Comparison of ENCODE assay signal across 13 mouse cellular contexts in the genomic region with DNA sequence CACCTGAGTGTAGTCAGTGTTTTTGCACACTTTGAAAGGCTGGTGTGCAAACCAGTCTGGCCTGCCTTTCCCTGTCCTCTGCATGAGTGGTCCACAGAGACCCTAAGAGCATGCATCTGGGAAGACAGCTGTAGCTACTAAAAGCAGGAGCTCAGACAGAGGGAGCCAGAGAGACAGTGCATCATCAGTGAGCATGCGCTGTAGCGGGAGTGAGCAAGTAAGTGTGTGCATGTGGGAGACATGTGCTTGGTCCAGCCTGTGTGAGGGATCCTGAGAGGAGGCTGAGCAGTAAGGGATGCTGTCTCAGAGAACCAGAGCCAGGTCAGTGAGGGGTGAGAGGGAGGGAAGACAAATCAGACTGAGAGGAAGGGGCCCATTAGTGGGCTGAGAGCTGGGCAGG. TPM values are rescaled to one million over a fixed set of nuclear protein-coding genes. Genes with fewer than 3 reads are reported as not detected.
A peak's percentile ranks its signal among the peaks of the same experiment; 100 is the strongest.
DNase-seq lines count a peak whose midpoint lies in the region; ATAC-seq lines count a peak whose summit lies in the region.
"Had no signal": no experiment of that assay in that cellular context is flagged by ENCODE, and none has a peak within 500 bp of the region (broad histone marks: within the 10 kb centered on the region; RNA-seq: fewer than 3 reads in every experiment).

No protein-coding gene starts in this region.

- H3K9ac ChIP-seq in kidney, embryonic 14.5 days (ENCODE audit: low read depth, low read length), result no peak overlapping the region
- H3K9ac ChIP-seq in neural tube, embryonic 11.5 days (ENCODE audit: low read length), result no peak overlapping the region
- H3K9ac ChIP-seq in neural tube, embryonic 15.5 days (replicated peaks), result no peak overlapping the region
- H3K9ac ChIP-seq in embryonic facial prominence, embryonic 11.5 days (replicated peaks; ENCODE audit: low read length), result no peak overlapping the region
- H3K9ac ChIP-seq: heart, embryonic 13.5 days; liver, postnatal 0 days had no signal

- peaks cover 20% of the 10 kb centered on the region for H3K4me1 ChIP-seq in kidney, embryonic 14.5 days (ENCODE audit: control insufficient read depth, insufficient read depth, low read length)
- H3K4me1 ChIP-seq in neural tube, embryonic 11.5 days (ENCODE audit: control insufficient read depth, insufficient read depth, low read length), result peaks cover 11% of the 10 kb centered on the region
- peaks cover 48% of the 10 kb centered on the region for H3K4me1 ChIP-seq in neural tube, embryonic 15.5 days
- H3K4me1 ChIP-seq in embryonic facial prominence, embryonic 11.5 days (ENCODE audit: control insufficient read depth, insufficient read depth, low read length), result no peaks in the 10 kb centered on the region

- 65% methylated on average over 2 of the region's 2 CpGs for WGBS in kidney, embryonic 14.5 days
- WGBS in neural tube, embryonic 11.5 days, result 68% methylated on average over 2 of the region's 2 CpGs
- WGBS in neural tube, embryonic 15.5 days, result 40% methylated on average over 2 of the region's 2 CpGs
- WGBS in embryonic facial prominence, embryonic 11.5 days, result 56% methylated on average over 2 of the region's 2 CpGs

- no peaks in the 10 kb centered on the region for H3K27me3 ChIP-seq in kidney, embryonic 14.5 days (ENCODE audit: control insufficient read depth, insufficient read depth, low read length)
- no peaks in the 10 kb centered on the region for H3K27me3 ChIP-seq in neural tube, embryonic 11.5 days (ENCODE audit: control insufficient read depth, insufficient read depth, low read length)
- H3K27me3 ChIP-seq in neural tube, embryonic 15.5 days (replicated peaks), result no peaks in the 10 kb centered on the region
- no peaks in the 10 kb centered on the region for H3K27me3 ChIP-seq in embryonic facial prominence, embryonic 11.5 days (ENCODE audit: control insufficient read depth, insufficient read depth, low read length)
- H3K27me3 ChIP-seq: CH12.LX had no signal

- H3K4me3 ChIP-seq in kidney, embryonic 14.5 days (ENCODE audit: low read length), result no peak overlapping the region
- no peak overlapping the region for H3K4me3 ChIP-seq in neural tube, embryonic 11.5 days (ENCODE audit: low read depth, low read length)
- no peak overlapping the region for H3K4me3 ChIP-seq in neural tube, embryonic 15.5 days (replicated peaks)
- H3K4me3 ChIP-seq in embryonic facial prominence, embryonic 11.5 days (ENCODE audit: low read depth, low read length), result no peak overlapping the region
- H3K4me3 ChIP-seq: erythroblast, embryonic 14.5 days; heart, embryonic 13.5 days had no signal

- DNase-seq in kidney, adult 9 months, result no peak
- DNase-seq in neural tube, embryonic 11.5 days (ENCODE audit: low spot score), result peak; percentile 43
- peak; percentile 59 for DNase-seq in embryonic facial prominence, embryonic 11.5 days (ENCODE audit: low spot score)
- DNase-seq in adrenal gland, postnatal 10 days, result no peak
- no peak for DNase-seq in frontal cortex, postnatal 25 days (ENCODE audit: low spot score in 2 of 2)
- DNase-seq: cerebellum, adult 9-11 months; gastrocnemius, postnatal 36 days; liver, postnatal 0 days had no signal

- H3K9me3 ChIP-seq in kidney, embryonic 14.5 days (ENCODE audit: control insufficient read depth, low read length), result no peaks in the 10 kb centered on the region
- no peaks in the 10 kb centered on the region for H3K9me3 ChIP-seq in neural tube, embryonic 11.5 days (ENCODE audit: control insufficient read depth, low read length)
- no peaks in the 10 kb centered on the region for H3K9me3 ChIP-seq in neural tube, embryonic 15.5 days (replicated peaks)
- no peaks in the 10 kb centered on the region for H3K9me3 ChIP-seq in embryonic facial prominence, embryonic 11.5 days (replicated peaks; ENCODE audit: control insufficient read depth, low read length)
- H3K9me3 ChIP-seq: heart, embryonic 13.5 days had no signal

- H3K4me2 ChIP-seq in kidney, embryonic 14.5 days (replicated peaks; ENCODE audit: low read depth, low read length), result no peak overlapping the region
- no peak overlapping the region for H3K4me2 ChIP-seq in neural tube, embryonic 11.5 days (ENCODE audit: low read depth)
- no peak overlapping the region for H3K4me2 ChIP-seq in neural tube, embryonic 15.5 days
- no peak overlapping the region for H3K4me2 ChIP-seq in embryonic facial prominence, embryonic 11.5 days (ENCODE audit: low read depth, low read length)
- H3K4me2 ChIP-seq: heart, embryonic 13.5 days had no signal

- H3K27ac ChIP-seq in kidney, embryonic 14.5 days (ENCODE audit: low read depth, low read length), result no peak overlapping the region
- 0 out of 2 replicates have a peak overlapping the region, but pooled peaks have one; percentile 4 for H3K27ac ChIP-seq in neural tube, embryonic 11.5 days (ENCODE audit: low read depth, low read length)
- no peak overlapping the region for H3K27ac ChIP-seq in neural tube, embryonic 15.5 days (replicated peaks)
- H3K27ac ChIP-seq in embryonic facial prominence, embryonic 11.5 days (replicated peaks; ENCODE audit: low read depth, low read length), result no peak overlapping the region
- H3K27ac ChIP-seq: heart, embryonic 13.5 days had no signal

- H3K36me3 ChIP-seq in kidney, embryonic 14.5 days (ENCODE audit: control insufficient read depth, insufficient read depth, low read length), result no peaks in the 10 kb centered on the region
- no peaks in the 10 kb centered on the region for H3K36me3 ChIP-seq in neural tube, embryonic 11.5 days (ENCODE audit: control insufficient read depth, insufficient read depth, low read length)
- 0 out of 2 replicates have a peak, but pooled peaks cover 3% of the 10 kb centered on the region for H3K36me3 ChIP-seq in neural tube, embryonic 15.5 days
- H3K36me3 ChIP-seq in embryonic facial prominence, embryonic 11.5 days (replicated peaks; ENCODE audit: control insufficient read depth, insufficient read depth, low read depth, low read length), result no peaks in the 10 kb centered on the region
- H3K36me3 ChIP-seq: heart, embryonic 13.5 days had no signal

- peak; percentile 20; the same call in 1 of the 2 replicates for ATAC-seq in kidney, embryonic 14.5 days (ENCODE audit: low FRiP score, low TSS enrichment)
- ATAC-seq in neural tube, embryonic 11.5 days (ENCODE audit: insufficient read depth, low FRiP score, low TSS enrichment), result no peak; the same call in 1 of the 2 replicates
- ATAC-seq in neural tube, embryonic 15.5 days (ENCODE audit: low FRiP score), result no peak
- peak; percentile 36; the same call in 1 of the 2 replicates for ATAC-seq in embryonic facial prominence, embryonic 11.5 days (replicated peaks; ENCODE audit: insufficient number of reproducible peaks, low FRiP score, low TSS enrichment, low read depth)
- ATAC-seq: liver, postnatal 0 days had no signal

RNA-seq across cellular contexts. Expression of gene Phc2, which starts 46.0 kb away (rescaled TPM):
- polyA plus RNA-seq in kidney, embryonic 14.5 days (2014; fragmentation: Nextera tagmentation; extraction: Ambion mirVana), result 46.6 and 50.2 TPM in 2 replicates
- polyA plus RNA-seq in neural tube, embryonic 11.5 days (2014; fragmentation: Nextera tagmentation; extraction: Ambion mirVana), result 109 and 123 TPM in 2 replicates
- polyA plus RNA-seq in neural tube, embryonic 15.5 days (2015; fragmentation: Nextera tagmentation; extraction: Ambion mirVana), result 47.6 and 54.5 TPM in 2 replicates
- polyA plus RNA-seq in embryonic facial prominence, embryonic 11.5 days (2014; fragmentation: Nextera tagmentation; extraction: Ambion mirVana), result 65.7 and 68.0 TPM in 2 replicates
- 10 to 100 TPM; 76.2 to 77.8 TPM for total RNA-seq in adrenal gland, postnatal 10 days (2021)

RNA-seq across cellular contexts. Expression of gene A3galt2, which starts 54.6 kb away (rescaled TPM):
- 0.23 and 0.49 TPM in 2 replicates for polyA plus RNA-seq in kidney, embryonic 14.5 days (2014; fragmentation: Nextera tagmentation; extraction: Ambion mirVana)
- polyA plus RNA-seq in neural tube, embryonic 11.5 days (2014; fragmentation: Nextera tagmentation; extraction: Ambion mirVana), result 0.33 and 0.45 TPM in 2 replicates
- polyA plus RNA-seq in neural tube, embryonic 15.5 days (2015; fragmentation: Nextera tagmentation; extraction: Ambion mirVana), result 0.34 and 0.41 TPM in 2 replicates
- polyA plus RNA-seq in embryonic facial prominence, embryonic 11.5 days (2014; fragmentation: Nextera tagmentation; extraction: Ambion mirVana), result 0.11 and 0.18 TPM in 2 replicates
- total RNA-seq in adrenal gland, postnatal 10 days (2021), result under 1 TPM; 0.12 TPM
- polyA plus RNA-seq: erythroblast, embryonic 14.5 days; liver, postnatal 0 days had no signal

Comparison
In these comparisons a context has a peak if more than half of its experiments do, and no peak if none do; other contexts are left out.
1. ATAC-seq: peak in kidney, embryonic 14.5 days (single experiment) and embryonic facial prominence, embryonic 11.5 days (single experiment); none in neural tube, embryonic 11.5 days (single experiment) and neural tube, embryonic 15.5 days (single experiment).
2. DNase-seq: peak in neural tube, embryonic 11.5 days (single experiment) and embryonic facial prominence, embryonic 11.5 days (single experiment); none in kidney, adult 9 months (single experiment), adrenal gland, postnatal 10 days (single experiment) and frontal cortex, postnatal 25 days (0 of 2).